Mouse (Mus musculus) myocyte (in vitro differentiated cells): ENCODE measurements around the gene Baiap2. TPM values are rescaled to one million over a fixed set of nuclear protein-coding genes. Genes with fewer than 3 reads are reported as not detected.

Source experiments
- H3K27me3 ChIP-seq: one replicate; pipeline ENCODE4 v1.6.1; 2011; ENCODE audit not compliant: control insufficient read depth, insufficient read depth, insufficient read length
- H3K36me3 ChIP-seq: one replicate; pipeline ENCODE4 v1.6.1; 2011; ENCODE audit not compliant: control insufficient read depth, insufficient read depth
- H3K4me2 ChIP-seq: one replicate; pipeline ENCODE4 v1.6.1; 2011; ENCODE audit warnings: low read depth, control low read depth
- H3K4me3 ChIP-seq: one replicate; pipeline ENCODE4 v1.5.1; 2011; ENCODE audit warnings: mild to moderate bottlenecking, control low read depth, moderate library complexity
- H3K79me2 ChIP-seq: one replicate; pipeline ENCODE4 v1.6.1; 2011; ENCODE audit not compliant: control insufficient read depth, insufficient read depth
- H3ac ChIP-seq: one replicate; pipeline ENCODE4 v1.6.1; 2011; ENCODE audit not compliant: control insufficient read depth, insufficient read length
- CEBPB ChIP-seq: IDR thresholded peaks from 2 replicates; pipeline ENCODE4 v1.6.1; 2011; ENCODE audit warnings: mild to moderate bottlenecking, moderate library complexity; ENCODE audit not compliant: poor library complexity, insufficient read depth, severe bottlenecking
- E2F4 ChIP-seq: IDR thresholded peaks from one replicate; pipeline ENCODE4 v1.6.1; 2011; ENCODE audit warnings: mild to moderate bottlenecking, control low read depth, moderate library complexity; ENCODE audit not compliant: insufficient read depth
- MAX ChIP-seq: IDR thresholded peaks from one replicate; pipeline ENCODE4 v1.6.1; 2011; ENCODE audit warnings: low read depth, mild to moderate bottlenecking, control low read depth
- MYOD1 ChIP-seq, 3 experiments: IDR thresholded peaks; one replicate each; pipeline ENCODE4 v1.6.1; 2011; ENCODE audit warnings: control low read depth in 2 of 3, low read depth in 2 of 3, mild to moderate bottlenecking in 2 of 3, moderate library complexity in 1 of 3; ENCODE audit not compliant: insufficient read length in 2 of 3, control insufficient read depth in 1 of 3
- MYOG ChIP-seq, 3 experiments: IDR thresholded peaks; one replicate each; pipeline ENCODE4 v1.6.1; 2011; ENCODE audit warnings: control low read depth in 2 of 3, low read depth in 2 of 3, mild to moderate bottlenecking in 2 of 3; ENCODE audit not compliant: insufficient read length in 2 of 3, control insufficient read depth in 1 of 3, insufficient read depth in 1 of 3
- POLR2A ChIP-seq: IDR thresholded peaks from one replicate; pipeline ENCODE4 v1.6.1; 2011; ENCODE audit warnings: low read depth, mild to moderate bottlenecking, control low read depth, moderate library complexity; ENCODE audit not compliant: insufficient read length
- POLR2AphosphoS2 ChIP-seq: IDR thresholded peaks from one replicate; pipeline ENCODE4 v1.6.1; 2011; ENCODE audit warnings: low read depth, control low read depth; ENCODE audit not compliant: insufficient read length
- REST ChIP-seq: IDR thresholded peaks from one replicate; pipeline ENCODE4 v1.6.1; 2011; ENCODE audit warnings: mild to moderate bottlenecking, control low read depth, moderate library complexity; ENCODE audit not compliant: insufficient read depth, insufficient read length
- SRF ChIP-seq: IDR thresholded peaks from one replicate; pipeline ENCODE4 v1.6.1; 2011; ENCODE audit warnings: low read depth; ENCODE audit not compliant: control insufficient read depth, insufficient read length
- TCF12 ChIP-seq: IDR thresholded peaks from one replicate; pipeline ENCODE4 v1.6.1; 2011; ENCODE audit warnings: mild to moderate bottlenecking, control low read depth; ENCODE audit not compliant: poor library complexity, insufficient read depth, severe bottlenecking
- TCF3 ChIP-seq: IDR thresholded peaks from one replicate; pipeline ENCODE4 v1.6.1; 2011; ENCODE audit warnings: low read depth, control low read depth; ENCODE audit not compliant: insufficient read length
- USF1 ChIP-seq: IDR thresholded peaks from one replicate; pipeline ENCODE4 v1.6.1; 2011; ENCODE audit warnings: low read depth, mild to moderate bottlenecking, control low read depth, moderate library complexity
- polyA plus RNA-seq: library from polyadenylated mRNA; unstranded; fragments of >200 nt; fragmentation: generic; extraction: Trizol; gene quantifications from one replicate; pipeline ENCODE4 v1.2.1, GENCODE M21; 2012; ENCODE audit warnings: missing spikeins

The Baiap2 gene
- polyA plus RNA-seq, 1 experiment: 23.0 TPM

DNA sequence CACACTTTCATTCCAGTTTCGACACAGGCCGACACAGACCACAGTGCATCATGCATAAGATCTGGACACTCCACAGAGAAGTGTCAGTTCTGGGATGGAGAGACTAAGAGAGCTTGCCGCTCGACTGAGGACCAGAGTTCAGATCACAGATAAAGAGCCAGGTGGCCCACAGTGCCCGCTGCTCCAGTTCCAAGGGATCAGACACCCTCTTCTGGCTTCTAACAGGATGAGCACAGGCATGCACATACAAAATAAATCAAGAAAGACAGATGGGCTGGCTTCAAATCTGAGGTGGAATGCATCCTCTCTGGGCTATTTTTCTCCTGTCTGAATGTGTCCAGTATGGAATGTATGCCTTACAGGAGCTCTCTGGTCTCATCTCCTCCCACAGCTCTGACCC lies 15.8 kb upstream of the Baiap2 start:
- H3ac ChIP-seq: no peak overlapping the region
- H3K79me2 ChIP-seq: no peaks in the 10 kb centered on the region
- TF ChIP-seq CEBPB: no peak
- no peak for TF ChIP-seq MAX
- no peak for TF ChIP-seq POLR2A
- TF ChIP-seq E2F4: no peak
- TF ChIP-seq MYOG (IDR thresholded peaks at IDR 0.05; ENCODE audit: control insufficient read depth in 1 of 3, insufficient read depth in 1 of 3, insufficient read length in 2 of 3, low read depth in 2 of 3): no peak
- TF ChIP-seq TCF12: no peak
- no peak for TF ChIP-seq USF1
- TF ChIP-seq MYOD1 (IDR thresholded peaks at IDR 0.05; ENCODE audit: control insufficient read depth in 1 of 3, insufficient read length in 2 of 3, low read depth in 2 of 3): no peak
- no peak for TF ChIP-seq TCF3
- no peak for TF ChIP-seq REST
- TF ChIP-seq SRF: no peak
- no peak for TF ChIP-seq POLR2AphosphoS2
- H3K4me2 ChIP-seq: no peak overlapping the region
- no peaks in the 10 kb centered on the region for H3K27me3 ChIP-seq
- H3K4me3 ChIP-seq: no peak overlapping the region
- H3K36me3 ChIP-seq: no peaks in the 10 kb centered on the region

DNA sequence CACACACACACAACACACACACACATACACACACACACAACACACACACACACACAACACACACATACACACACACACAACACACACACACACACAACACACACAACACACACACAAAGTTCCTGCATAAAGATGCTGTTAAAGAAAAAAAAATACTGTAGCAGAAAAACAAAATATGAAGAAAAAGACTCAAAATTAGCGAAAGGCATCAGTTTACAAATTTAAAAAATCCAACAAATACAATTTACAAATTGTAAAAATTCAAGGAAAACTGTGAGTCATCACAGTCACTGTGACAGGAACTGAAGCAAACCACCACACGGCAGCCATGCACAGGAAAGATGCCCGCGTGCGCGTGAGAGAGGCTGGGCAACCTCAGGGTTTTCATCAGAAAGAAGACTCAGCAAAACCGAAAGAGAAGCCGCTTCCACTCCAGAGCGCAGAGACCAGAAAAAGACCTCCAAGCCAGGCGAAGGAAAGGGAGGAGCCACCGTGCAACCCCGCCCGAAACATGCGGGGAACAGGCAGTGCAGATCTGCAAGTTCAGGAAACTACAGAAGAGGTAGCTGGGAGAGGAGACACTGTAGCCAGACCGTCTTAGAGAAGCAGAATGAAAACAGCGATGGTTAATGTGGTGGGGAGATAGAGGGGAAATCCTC lies 14.4 kb upstream of the Baiap2 start:
- TF ChIP-seq TCF12 (no peak), POLR2AphosphoS2 (no peak), MYOD1 (IDR thresholded peaks at IDR 0.05; ENCODE audit: control insufficient read depth in 1 of 3, insufficient read length in 2 of 3, low read depth in 2 of 3) (no peak), USF1 (no peak), MAX (no peak), CEBPB (no peak), REST (no peak), MYOG (IDR thresholded peaks at IDR 0.05; ENCODE audit: control insufficient read depth in 1 of 3, insufficient read depth in 1 of 3, insufficient read length in 2 of 3, low read depth in 2 of 3) (no peak), POLR2A (no peak), E2F4 (no peak), TCF3 (no peak), SRF (no peak)
- no peaks in the 10 kb centered on the region for H3K36me3 ChIP-seq
- no peak overlapping the region for H3ac ChIP-seq
- H3K79me2 ChIP-seq: no peaks in the 10 kb centered on the region
- H3K4me2 ChIP-seq: no peak overlapping the region
- H3K27me3 ChIP-seq: no peaks in the 10 kb centered on the region
- H3K4me3 ChIP-seq: no peak overlapping the region

DNA sequence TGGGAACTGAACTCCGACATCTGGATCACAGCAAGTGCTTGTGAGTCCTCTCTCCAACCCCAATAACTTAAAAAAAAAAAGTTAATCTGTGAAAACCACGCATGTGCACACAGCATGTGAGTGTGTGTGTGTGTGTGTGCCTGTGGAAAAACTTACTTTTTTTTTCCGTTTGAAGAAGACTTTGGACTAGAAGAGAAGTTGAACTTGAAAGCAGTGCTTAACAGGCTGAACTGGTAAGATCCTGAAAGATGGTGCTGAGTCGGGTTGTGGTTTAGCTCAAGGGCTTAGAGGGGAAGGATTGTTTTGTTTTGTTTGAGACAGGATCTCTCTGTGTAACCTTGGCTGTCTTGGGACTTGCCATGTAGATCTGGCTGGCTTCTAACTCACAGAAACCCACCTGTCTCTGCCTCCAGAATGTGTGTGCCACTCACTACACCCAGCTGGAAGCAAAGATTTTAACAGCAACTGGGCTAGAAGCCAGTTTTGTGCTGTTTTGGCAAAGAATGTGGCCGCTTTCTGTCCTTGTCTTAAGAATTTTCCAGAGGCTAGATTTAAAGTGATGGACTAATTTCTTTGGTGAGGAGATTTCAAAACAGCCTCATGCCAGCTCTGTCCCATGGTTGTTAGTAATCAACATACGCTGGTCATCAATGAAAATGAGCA lies 12.8 kb upstream of the Baiap2 start:
- Histone ChIP-seq H3K4me2 (no peak overlapping the region), H3K79me2 (no peaks in the 10 kb centered on the region), H3K27me3 (no peaks in the 10 kb centered on the region), H3ac (no peak overlapping the region), H3K4me3 (no peak overlapping the region), H3K36me3 (no peaks in the 10 kb centered on the region)
- peak in 2 of 3 experiments; percentile 26 to 28 for TF ChIP-seq MYOD1 (IDR thresholded peaks at IDR 0.05; ENCODE audit: control insufficient read depth in 1 of 3, insufficient read length in 2 of 3, low read depth in 2 of 3)
- no peak for TF ChIP-seq TCF3
- no peak for TF ChIP-seq REST

DNA sequence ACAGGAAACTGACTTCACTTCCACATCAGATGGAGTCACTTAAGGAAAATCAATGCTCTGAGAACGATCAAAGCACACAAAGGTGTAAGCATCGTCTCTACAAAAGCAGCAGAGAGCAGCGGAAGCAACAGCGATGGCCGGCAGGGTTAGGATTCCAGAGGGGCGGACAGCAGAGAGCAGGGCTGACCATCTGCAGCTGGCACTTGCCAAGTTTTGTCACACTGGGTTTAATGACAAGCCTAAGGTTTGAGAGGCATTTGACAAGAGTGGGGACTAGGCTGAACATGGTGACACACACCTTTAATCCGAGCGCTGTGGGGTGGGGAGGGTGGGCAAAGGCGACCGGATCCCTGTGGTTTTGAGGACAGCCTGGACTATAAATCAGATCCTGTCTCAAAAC lies 10.8 kb upstream of the Baiap2 start:
- Histone ChIP-seq H3K27me3 (no peaks in the 10 kb centered on the region), H3K36me3 (no peaks in the 10 kb centered on the region), H3K4me2 (peak overlapping the region; percentile 67), H3K79me2 (no peaks in the 10 kb centered on the region), H3K4me3 (no peak overlapping the region), H3ac (no peak overlapping the region)
- TF ChIP-seq SRF (no peak), USF1 (no peak), MYOG (IDR thresholded peaks at IDR 0.05; ENCODE audit: control insufficient read depth in 1 of 3, insufficient read depth in 1 of 3, insufficient read length in 2 of 3, low read depth in 2 of 3) (peak in 1 of 3 experiments; percentile 59), TCF12 (no peak), MYOD1 (IDR thresholded peaks at IDR 0.05; ENCODE audit: control insufficient read depth in 1 of 3, insufficient read length in 2 of 3, low read depth in 2 of 3) (peak in 2 of 3 experiments; percentile 43 to 82)

DNA sequence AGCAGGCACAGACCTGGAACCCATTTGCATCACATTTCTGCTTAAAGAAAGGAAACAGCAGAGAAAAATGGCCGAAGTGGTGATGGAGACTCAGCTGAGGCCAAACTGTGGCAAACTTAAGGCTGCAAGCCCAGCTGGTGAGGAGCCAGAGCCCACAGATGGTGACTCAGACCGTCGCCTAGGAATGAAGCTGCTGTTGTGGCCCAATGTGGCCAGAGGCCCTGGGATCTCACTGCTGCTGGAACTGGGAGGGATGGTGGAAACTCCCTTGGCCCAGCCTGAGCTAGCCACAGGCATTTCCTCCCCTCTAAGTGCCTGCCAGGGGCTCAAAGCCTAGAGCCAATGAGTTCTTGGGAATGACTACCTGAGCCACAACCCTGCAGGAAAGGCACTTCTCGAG lies 9.4 kb upstream of the Baiap2 start:
- Histone ChIP-seq H3K36me3 (no peaks in the 10 kb centered on the region), H3K4me3 (no peak overlapping the region), H3K79me2 (no peaks in the 10 kb centered on the region), H3K4me2 (peak overlapping the region; percentile 67), H3ac (no peak overlapping the region), H3K27me3 (no peaks in the 10 kb centered on the region)
- TF ChIP-seq TCF3 (peak; percentile 46), MYOG (IDR thresholded peaks at IDR 0.05; ENCODE audit: control insufficient read depth in 1 of 3, insufficient read depth in 1 of 3, insufficient read length in 2 of 3, low read depth in 2 of 3) (peak in 2 of 3 experiments; percentile 40 to 89), MAX (no peak), POLR2AphosphoS2 (peak; percentile 50), POLR2A (no peak), SRF (peak; percentile 64), CEBPB (0 out of 2 replicates have a peak, but pooled peaks have one; percentile 4), MYOD1 (IDR thresholded peaks at IDR 0.05; ENCODE audit: control insufficient read depth in 1 of 3, insufficient read length in 2 of 3, low read depth in 2 of 3) (peak in 2 of 3 experiments; percentile 56 to 68), TCF12 (peak; percentile 59), E2F4 (no peak), REST (no peak)
